Mouse (Mus musculus) kidney, adult 2 months (tissue): Measurements from ENCODE around the gene Fam122c. TPM values are rescaled to one million over a fixed set of nuclear protein-coding genes. Genes with fewer than 3 reads are reported as not detected.

ENCODE experiments used
- DNase-seq: peaks from one replicate; pipeline ENCODE4 v3.0.0; 2021
- H3K27ac ChIP-seq: fragments of 200-500 bp; 2 replicates; pipeline ENCODE4 v1.5.1; 2012; ENCODE audit warnings: low read depth, low read length, control low read depth, inconsistent platforms; ENCODE audit not compliant: insufficient read depth
- H3K27me3 ChIP-seq: fragments of 200-500 bp; replicated peaks from 2 replicates; pipeline ENCODE4 v1.6.1; 2012; ENCODE audit warnings: mild to moderate bottlenecking, moderate library complexity, low read length, inconsistent platforms; ENCODE audit not compliant: control insufficient read depth, insufficient read depth
- H3K36me3 ChIP-seq: fragments of 200-500 bp; 2 replicates; pipeline ENCODE4 v1.6.1; 2012; ENCODE audit warnings: mild to moderate bottlenecking, moderate library complexity, low read length, inconsistent platforms; ENCODE audit not compliant: control insufficient read depth, insufficient read depth
- H3K4me1 ChIP-seq: fragments of 200-500 bp; 2 replicates; pipeline ENCODE4 v1.6.1; 2011; ENCODE audit warnings: low read length; ENCODE audit not compliant: control insufficient read depth, insufficient read depth
- H3K4me3 ChIP-seq: fragments of 200-500 bp; 2 replicates; pipeline ENCODE4 v1.5.1; 2011; ENCODE audit warnings: mild to moderate bottlenecking, low read depth, low read length, control low read depth; ENCODE audit not compliant: insufficient read depth
- CTCF ChIP-seq: fragments of 200-500 bp; conservative IDR thresholded peaks from 2 replicates; pipeline ENCODE4 v1.5.1; 2011; ENCODE audit warnings: low read depth, mild to moderate bottlenecking, control low read depth, low read length, moderate library complexity, mixed read lengths; ENCODE audit not compliant: insufficient read depth, insufficient read length
- POLR2A ChIP-seq: fragments of 200-500 bp; IDR thresholded peaks from one replicate; pipeline ENCODE4 v1.6.1; 2011; ENCODE audit warnings: low read depth, low read length, control low read depth
- WGBS: fragments of 180-500 bp; shearing (Covaris S2); methylation state at CpG from one replicate; pipeline ENCODE4 v1.1.7; 2018; 5-methylcytosine and 5-hydroxymethylcytosine counted together
- polyA plus RNA-seq: library from polyadenylated mRNA; depleted of rRNA; stranded (reverse); fragments of >200 nt; gene quantifications from 2 replicates; pipeline ENCODE4 v1.2.3, GENCODE M21; 2012; rRNA removed

The Fam122c gene
- polyA plus RNA-seq, 1 experiment = not detected

- no peak for TF ChIP-seq CTCF
- peak; percentile 94 for TF ChIP-seq POLR2A
- peak; percentile 95 for DNase-seq
- WGBS = 0% methylated on average over 10 of the region's 15 CpGs
- peak within 1 kb of the TSS; percentile 71 for H3K4me3 ChIP-seq
- H3K27ac ChIP-seq = peak within 1 kb of the TSS; percentile 11
- H3K36me3 ChIP-seq = no peaks in the 10 kb centered on the region
- H3K27me3 ChIP-seq = no peaks in the 10 kb centered on the region
- H3K4me1 ChIP-seq = no peaks in the 10 kb centered on the region
These were observed 97.1 kb downstream of the Fam122c start, which contains the start of gene Mospd1 for GRCm38 (mm10) chrX:53370366-53370740. Mospd1 (minus strand) TSS chrX:53370502.

Other genes with a start within 250 kb of the Fam122c start
- gene Plac1, start 33.3 kb upstream of the Fam122c start, polyA plus RNA-seq = not detected in 2 replicates
- gene Fam122b, start 3.6 kb upstream of the Fam122c start, polyA plus RNA-seq = 1.6 and 2.7 TPM in 2 replicates
- gene Mospd1, start 97.1 kb downstream of the Fam122c start, polyA plus RNA-seq = 3.4 and 6.1 TPM in 2 replicates
- gene Etd, start 161.5 kb downstream of the Fam122c start, polyA plus RNA-seq = not detected in 2 replicates